Mouse (Mus musculus) megakaryocyte, embryonic 14.5 days (primary cell): ENCODE results near the gene Zfp182. TPM values are rescaled to one million over a fixed set of nuclear protein-coding genes. Genes with fewer than 3 reads are reported as not detected.

Experiments used
- H3K27me3 ChIP-seq: replicated peaks from 2 replicates; pipeline ENCODE3; 2012; ENCODE audit warnings: inconsistent platforms
- H3K36me3 ChIP-seq: replicated peaks from 2 replicates; pipeline ENCODE3; 2012; ENCODE audit warnings: low read length, inconsistent platforms, mixed read lengths
- H3K4me1 ChIP-seq: 2 replicates; pipeline ENCODE4 v1.6.1; 2012; ENCODE audit warnings: inconsistent platforms
- H3K4me3 ChIP-seq: replicated peaks from 2 replicates; pipeline ENCODE3; 2012; ENCODE audit warnings: moderate library complexity, mild to moderate bottlenecking, inconsistent platforms
- H3K9me3 ChIP-seq: 2 replicates; pipeline ENCODE4 v1.6.1; 2012; ENCODE audit warnings: inconsistent platforms
- FLI1 ChIP-seq: IDR thresholded peaks from 2 replicates; pipeline ENCODE4 v1.6.1; 2012; ENCODE audit warnings: low read length, inconsistent platforms, mixed read lengths
- GATA1 ChIP-seq: IDR thresholded peaks from 3 replicates; pipeline ENCODE4 v1.6.1; 2012; ENCODE audit warnings: mixed read lengths, low read length, inconsistent platforms, borderline replicate concordance
- polyA plus RNA-seq: library from polyadenylated mRNA; stranded (reverse); fragments of >175 nt; gene quantifications from 2 replicates; pipeline ENCODE4 v1.2.3, GENCODE M21; 2012; ENCODE audit warnings: low replicate concordance; ENCODE audit not compliant: insufficient read depth

The Zfp182 gene
- polyA plus RNA-seq: 0.06 TPM in 1 of 2 replicates, not detected in the other

DNA sequence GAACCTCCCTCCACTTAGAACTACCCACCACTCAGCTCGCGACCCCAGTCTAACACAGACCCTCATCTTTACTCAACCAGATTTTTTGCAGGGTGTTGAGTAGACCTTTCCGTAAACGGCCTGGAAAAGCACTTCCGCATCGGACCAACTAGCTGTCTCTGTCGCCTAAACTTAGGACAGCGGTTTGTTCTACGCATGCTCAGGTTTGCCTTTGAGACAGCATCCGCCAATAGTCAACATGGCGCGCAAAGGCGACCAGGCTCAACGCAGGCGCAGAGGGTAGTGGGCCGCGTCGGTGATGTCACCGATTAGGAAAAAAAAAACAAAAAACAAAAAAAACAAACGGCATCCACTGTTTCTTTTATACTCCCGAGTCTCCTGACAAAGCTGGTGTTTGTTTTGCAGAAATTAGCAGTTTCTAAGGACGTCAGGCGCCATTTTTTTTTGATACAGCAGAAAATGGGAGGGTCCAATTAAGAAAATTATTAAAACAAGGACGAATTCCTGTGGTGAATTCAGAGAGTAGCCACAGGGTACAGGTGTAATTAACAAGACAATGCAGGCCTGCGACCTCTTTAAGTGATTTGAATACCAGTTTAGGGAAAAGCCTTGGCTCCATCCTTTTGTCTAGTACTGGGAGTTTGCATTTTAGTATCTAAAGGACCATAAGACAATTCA lies at the start of gene Zfp182:
Zfp182 (minus strand) TSS at position 451 of the 678 bp plus-strand sequence.
- no peaks in the 10 kb centered on the region for H3K4me1 ChIP-seq
- no peaks in the 10 kb centered on the region for H3K9me3 ChIP-seq
- no peak for TF ChIP-seq FLI1
- H3K36me3 ChIP-seq: peaks cover 12% of the 10 kb centered on the region
- peak within 1 kb of the TSS; percentile 92 for H3K4me3 ChIP-seq
- no peaks in the 10 kb centered on the region for H3K27me3 ChIP-seq

DNA sequence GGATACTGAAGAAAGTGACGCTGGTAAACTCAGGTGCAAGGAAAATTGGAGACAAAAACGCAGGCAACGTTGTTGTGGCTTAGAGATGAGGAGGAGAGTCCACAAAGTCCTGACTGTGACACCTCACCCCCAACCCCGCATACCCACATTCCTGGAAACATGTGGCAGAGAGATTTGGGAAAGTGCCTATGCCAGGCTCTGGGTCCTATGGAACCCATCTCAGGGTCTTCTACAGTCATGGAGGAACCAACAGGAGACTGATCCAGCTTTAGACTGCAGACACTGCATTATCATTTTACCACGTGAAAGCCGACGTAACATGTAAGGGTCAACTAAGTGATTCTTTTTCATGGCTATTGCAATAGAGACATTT lies 27.7 kb upstream of the Zfp182 start:
- H3K4me1 ChIP-seq: peaks cover 19% of the 10 kb centered on the region
- peaks cover 13% of the 10 kb centered on the region for H3K36me3 ChIP-seq
- no peaks in the 10 kb centered on the region for H3K9me3 ChIP-seq
- TF ChIP-seq GATA1 (no peak), FLI1 (no peak)
- peak overlapping the region; percentile 91 for H3K4me3 ChIP-seq
- H3K27me3 ChIP-seq: no peaks in the 10 kb centered on the region

DNA sequence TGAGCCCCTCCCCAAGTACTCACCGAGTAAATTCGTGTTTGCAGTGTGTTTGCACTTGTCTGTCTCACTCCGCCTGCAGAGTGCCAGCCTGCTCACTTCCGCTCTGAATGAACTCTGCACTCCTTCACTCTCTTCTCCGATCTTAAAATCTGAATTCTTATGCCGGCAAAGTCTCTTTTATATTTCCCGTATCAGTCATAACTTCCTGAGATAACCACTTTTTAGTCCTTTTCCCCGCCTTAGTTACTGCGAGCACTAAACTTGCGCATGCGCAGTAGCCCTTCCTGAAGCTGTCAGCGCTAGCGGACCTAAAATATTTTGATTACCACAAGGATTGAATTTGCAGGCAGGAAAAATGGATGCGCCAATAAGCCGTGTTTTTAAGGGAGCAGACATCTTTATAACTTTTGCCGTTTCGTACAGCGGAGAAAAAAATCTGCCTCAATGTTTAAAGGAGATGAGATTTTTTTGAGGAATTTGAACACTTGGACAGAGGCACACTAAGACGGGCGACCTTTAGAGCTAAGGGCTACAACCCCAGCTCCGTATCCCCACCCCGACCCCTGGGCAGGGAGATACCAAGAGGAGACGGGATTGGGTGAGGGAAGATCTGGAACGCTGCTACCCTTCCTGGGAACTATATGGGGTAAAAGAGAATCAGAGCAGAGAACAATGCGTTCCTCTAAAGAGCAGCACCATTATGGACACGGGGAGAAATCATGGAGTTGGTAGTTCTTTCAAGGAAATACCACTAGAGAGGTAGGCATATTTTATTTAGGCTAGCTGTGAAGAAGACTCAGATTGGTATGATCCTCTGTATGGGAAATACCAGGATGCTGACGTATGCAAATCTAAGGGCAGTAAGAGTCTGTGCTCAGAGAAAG lies 27.1 kb upstream of the Zfp182 start, which contains the start of gene Zfp300:
Zfp300 (minus strand) TSS at position 545 of the 884 bp plus-strand sequence.
- H3K27me3 ChIP-seq: no peaks in the 10 kb centered on the region
- peaks cover 19% of the 10 kb centered on the region for H3K36me3 ChIP-seq
- H3K4me3 ChIP-seq: peak within 1 kb of the TSS; percentile 91
- TF ChIP-seq FLI1 (no peak), GATA1 (no peak)
- 0 out of 2 replicates have a peak, but pooled peaks cover 3% of the 10 kb centered on the region for H3K9me3 ChIP-seq
- H3K4me1 ChIP-seq: peaks cover 19% of the 10 kb centered on the region

DNA sequence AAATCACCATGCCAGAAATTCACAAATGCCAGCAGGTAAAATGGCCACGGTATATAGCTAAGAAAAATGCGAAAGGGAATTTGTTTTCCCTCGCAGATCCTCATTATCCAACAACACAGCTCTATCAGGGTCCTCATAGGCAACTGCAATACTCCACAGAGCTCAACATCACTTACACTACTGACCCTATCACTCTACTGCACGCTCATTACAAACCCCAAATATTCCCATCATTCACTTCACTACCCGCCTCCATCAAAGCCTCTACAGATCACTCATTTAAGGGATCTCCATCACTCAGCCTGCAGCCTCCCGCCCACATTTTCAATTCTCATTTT lies 26.5 kb upstream of the Zfp182 start:
- peaks cover 25% of the 10 kb centered on the region for H3K36me3 ChIP-seq
- peak overlapping the region; percentile 91 for H3K4me3 ChIP-seq
- H3K9me3 ChIP-seq: peaks cover 5% of the 10 kb centered on the region; the same call in 1 of the 2 replicates
- TF ChIP-seq FLI1 (no peak), GATA1 (no peak)
- H3K4me1 ChIP-seq: peaks cover 19% of the 10 kb centered on the region
- H3K27me3 ChIP-seq: no peaks in the 10 kb centered on the region

- H3K4me1 ChIP-seq: no peaks in the 10 kb centered on the region
- no peak within 1 kb of the TSS for H3K4me3 ChIP-seq
- H3K9me3 ChIP-seq: peaks cover 3% of the 10 kb centered on the region; the same call in 1 of the 2 replicates
- TF ChIP-seq FLI1: no peak
- TF ChIP-seq GATA1: no peak
- H3K36me3 ChIP-seq: no peaks in the 10 kb centered on the region
- no peaks in the 10 kb centered on the region for H3K27me3 ChIP-seq
Observed at GRCm38 (mm10) chrX:21068106-21068505, 6.0 kb upstream of the Zfp182 start, which contains the start of gene Spaca5. Gene Spaca5 (plus strand): TSS chrX:21068406.

DNA sequence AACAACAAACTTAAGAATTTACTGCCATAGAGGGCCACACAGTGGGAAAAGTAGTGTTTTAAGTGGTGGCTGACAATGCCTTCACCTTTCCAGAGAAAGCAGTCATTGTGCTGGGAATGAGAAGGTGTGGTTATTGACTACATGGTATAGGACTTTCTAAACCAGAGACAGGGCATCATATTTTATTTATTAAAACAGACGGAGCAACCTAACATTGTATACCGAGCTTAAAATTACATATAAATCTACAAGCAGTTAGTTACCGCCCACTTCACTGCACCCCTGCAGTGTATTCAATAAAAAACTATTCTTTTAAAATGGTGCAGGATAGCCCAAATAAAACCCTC lies 401 bp upstream of the Zfp182 start:
- Histone ChIP-seq H3K9me3 (no peaks in the 10 kb centered on the region), H3K27me3 (no peaks in the 10 kb centered on the region), H3K4me1 (no peaks in the 10 kb centered on the region), H3K36me3 (peaks cover 9% of the 10 kb centered on the region), H3K4me3 (peak overlapping the region; percentile 92)
- no peak for TF ChIP-seq FLI1
- no peak for TF ChIP-seq GATA1

GRCm38 (mm10) chrX:21061460-21061859 lies 656 bp downstream of the Zfp182 start:
- H3K36me3 ChIP-seq: peaks cover 13% of the 10 kb centered on the region
- no peak for TF ChIP-seq GATA1
- no peak for TF ChIP-seq FLI1
- H3K4me1 ChIP-seq: no peaks in the 10 kb centered on the region
- no peaks in the 10 kb centered on the region for H3K27me3 ChIP-seq
- H3K9me3 ChIP-seq: no peaks in the 10 kb centered on the region
- H3K4me3 ChIP-seq: peak overlapping the region; percentile 92

GRCm38 (mm10) chrX:20980901-20981300 lies 81.2 kb downstream of the Zfp182 start:
- TF ChIP-seq FLI1 (no peak), GATA1 (no peak)
- H3K9me3 ChIP-seq: no peaks in the 10 kb centered on the region

More at GRCm38 (mm10) chrX:20980901-20981300, 81.2 kb downstream of the Zfp182 start:
- Histone ChIP-seq H3K4me1 (no peaks in the 10 kb centered on the region), H3K36me3 (peaks cover 23% of the 10 kb centered on the region), H3K4me3 (no peak overlapping the region), H3K27me3 (no peaks in the 10 kb centered on the region)

Other genes with a start within 250 kb of the Zfp182 start
- not detected in 2 replicates for gene Timp1, start 192.2 kb downstream of the Zfp182 start, polyA plus RNA-seq
- 1.8 and 4.0 TPM in 2 replicates for gene Syn1, start 141.3 kb downstream of the Zfp182 start, polyA plus RNA-seq
- gene Cfp, start 130.8 kb downstream of the Zfp182 start, polyA plus RNA-seq: 28.5 and 153 TPM in 2 replicates
- 13.9 and 31.4 TPM in 2 replicates for gene Elk1, start 111.7 kb downstream of the Zfp182 start, polyA plus RNA-seq
- gene Uxt, start 100.3 kb downstream of the Zfp182 start, polyA plus RNA-seq: 40.1 TPM in 1 of 2 replicates, not detected in the other
- gene Spaca5, start 6.1 kb upstream of the Zfp182 start, polyA plus RNA-seq: not detected in 2 replicates
- not detected in 2 replicates for gene Zfp300, start 27.2 kb upstream of the Zfp182 start, polyA plus RNA-seq
- gene Ssxa1, start 53.5 kb upstream of the Zfp182 start, polyA plus RNA-seq: not detected in 2 replicates
- not detected in 2 replicates for gene Gm21876, start 113.3 kb upstream of the Zfp182 start, polyA plus RNA-seq